Comparison of ENCODE assay signal across 22 mouse cellular contexts in genomic region chr1:153087771-153088170, GRCm38 (mm10).
DNase-seq lines count a peak whose midpoint lies in the region; ATAC-seq lines count a peak whose summit lies in the region.
"Had no signal": no experiment of that assay in that cellular context is flagged by ENCODE, and none has a peak within 500 bp of the region (broad histone marks: within the 10 kb centered on the region; RNA-seq: fewer than 3 reads in every experiment).

No protein-coding gene starts in this region.

- WGBS in hindbrain, embryonic 11.5 days, result 86% methylated on average over 5 of the region's 5 CpGs

- DNase-seq in 416B (ENCODE audit: low read depth), result peak; percentile 54
- peak; percentile 51 for DNase-seq in ES-CJ7 (ENCODE audit: low read depth, low spot score)
- peak; percentile 36 for DNase-seq in ZHBTc4 (ENCODE audit: low read depth, low spot score)
- DNase-seq in naive thymus-derived CD4-positive, alpha-beta T cell, adult 2 months (ENCODE audit: low read depth), result peak; percentile 50
- DNase-seq in hindbrain, embryonic 11.5 days (ENCODE audit: low spot score), result no peak
- DNase-seq in layer of hippocampus, postnatal 10 days (ENCODE audit: low spot score in 2 of 2), result no peak
- DNase-seq in lung, postnatal 14 days, result no peak
- DNase-seq: adrenal gland, adult 8-10 months; adrenal gland, postnatal 36 days; cerebellum, adult 2 months; cerebellum, postnatal 10 days; gastrocnemius, postnatal 36 days; heart, adult 2 months; heart, postnatal 14 days had no signal

- H3K4me3 ChIP-seq in hindbrain, embryonic 11.5 days (ENCODE audit: low read depth, low read length), result no peak overlapping the region
- H3K4me3 ChIP-seq: embryonic facial prominence, embryonic 15.5 days; erythroblast, embryonic 14.5 days; forebrain, embryonic 15.5 days; heart, adult 2 months; heart, embryonic 15.5 days had no signal

- no peak for ATAC-seq in hindbrain, embryonic 11.5 days (ENCODE audit: low FRiP score)
- ATAC-seq: forebrain, embryonic 15.5 days; intestine, postnatal 0 days had no signal

- H3K27me3 ChIP-seq in hindbrain, embryonic 11.5 days (ENCODE audit: control insufficient read depth, insufficient read depth, low read length), result no peaks in the 10 kb centered on the region
- H3K27me3 ChIP-seq: CH12.LX; embryonic facial prominence, embryonic 15.5 days; forebrain, embryonic 15.5 days; heart, embryonic 15.5 days had no signal

- no peak overlapping the region for H3K4me2 ChIP-seq in hindbrain, embryonic 11.5 days (replicated peaks; ENCODE audit: low read depth, low read length)
- H3K4me2 ChIP-seq: embryonic facial prominence, embryonic 15.5 days; forebrain, embryonic 15.5 days; heart, embryonic 11.5 days; heart, embryonic 15.5 days; hindbrain, embryonic 14.5 days had no signal

- H3K27ac ChIP-seq in hindbrain, embryonic 11.5 days (ENCODE audit: low read depth, low read length), result no peak overlapping the region
- H3K27ac ChIP-seq: embryonic facial prominence, embryonic 15.5 days; forebrain, embryonic 15.5 days; heart, adult 2 months; heart, embryonic 15.5 days; hindbrain, embryonic 14.5 days had no signal

- H3K4me1 ChIP-seq in hindbrain, embryonic 11.5 days (replicated peaks; ENCODE audit: control insufficient read depth, insufficient read depth, low read length), result no peaks in the 10 kb centered on the region; the same call in 1 of the 2 replicates

- H3K9me3 ChIP-seq in hindbrain, embryonic 11.5 days (ENCODE audit: control insufficient read depth, low read length), result no peaks in the 10 kb centered on the region
- H3K9me3 ChIP-seq: embryonic facial prominence, embryonic 15.5 days; forebrain, embryonic 15.5 days; heart, embryonic 15.5 days had no signal

- H3K9ac ChIP-seq in hindbrain, embryonic 11.5 days (ENCODE audit: low read depth, low read length), result no peak overlapping the region
- H3K9ac ChIP-seq: embryonic facial prominence, embryonic 15.5 days; forebrain, embryonic 15.5 days; heart, embryonic 15.5 days; hindbrain, embryonic 14.5 days had no signal

- H3K36me3 ChIP-seq in hindbrain, embryonic 11.5 days (ENCODE audit: control insufficient read depth, insufficient read depth, low read length), result no peaks in the 10 kb centered on the region
- H3K36me3 ChIP-seq: embryonic facial prominence, embryonic 15.5 days; forebrain, embryonic 15.5 days; heart, embryonic 15.5 days had no signal

Comparison
In these comparisons a context has a peak if more than half of its experiments do, and no peak if none do; other contexts are left out.
1. DNase-seq: peak in 416B (single experiment), ES-CJ7 (single experiment), ZHBTc4 (single experiment) and naive thymus-derived CD4-positive, alpha-beta T cell, adult 2 months (single experiment); none in hindbrain, embryonic 11.5 days (single experiment), layer of hippocampus, postnatal 10 days (0 of 2) and lung, postnatal 14 days (single experiment).